ENCODE assay signal across 31 mouse cellular contexts in genomic region chr4:101710361-101710760, GRCm38 (mm10). TPM values are rescaled to one million over a fixed set of nuclear protein-coding genes. Genes with fewer than 3 reads are reported as not detected.
"Had no signal": no experiment of that assay in that cellular context is flagged by ENCODE, and none has a peak within 500 bp of the region (broad histone marks: within the 10 kb centered on the region; RNA-seq: fewer than 3 reads in every experiment).

No protein-coding gene starts in this region.

- DNase-seq: layer of hippocampus, postnatal 36 days; left cerebral cortex, postnatal 4 days; liver, embryonic 13.5 days; lung, adult 18-20 months; lung, adult 2 months; lung, embryonic 14.5 days; lung, postnatal 10 days; lung, postnatal 14 days; lung, postnatal 4 days; midbrain, embryonic 14.5 days had no signal

- H3K36me3 ChIP-seq: limb, embryonic 10.5 days; limb, embryonic 12.5 days; limb, embryonic 13.5 days; limb, embryonic 15.5 days; liver, embryonic 13.5 days; lung, embryonic 15.5 days; midbrain, embryonic 10.5 days; midbrain, embryonic 12.5 days; midbrain, embryonic 13.5 days; midbrain, embryonic 15.5 days; neural tube, embryonic 12.5 days; neural tube, embryonic 13.5 days had no signal

- H3K27me3 ChIP-seq: limb, embryonic 15.5 days; liver, embryonic 13.5 days; lung, embryonic 15.5 days; megakaryocyte, embryonic 14.5 days; midbrain, embryonic 12.5 days; midbrain, embryonic 13.5 days; midbrain, embryonic 15.5 days; neural tube, embryonic 12.5 days; neural tube, embryonic 13.5 days had no signal

- H3K4me3 ChIP-seq: left cerebral cortex, adult 2 months; limb, embryonic 10.5 days; limb, embryonic 12.5 days; limb, embryonic 13.5 days; limb, embryonic 15.5 days; liver, embryonic 13.5 days; lung, embryonic 15.5 days; megakaryocyte, embryonic 14.5 days; midbrain, embryonic 10.5 days; midbrain, embryonic 12.5 days; midbrain, embryonic 13.5 days; midbrain, embryonic 15.5 days; myocyte; neural tube, embryonic 12.5 days; neural tube, embryonic 13.5 days had no signal

- ATAC-seq: lung, postnatal 0 days; midbrain, embryonic 13.5 days; midbrain, embryonic 15.5 days; midbrain, embryonic 16.5 days had no signal

- H3K9ac ChIP-seq: limb, embryonic 12.5 days; limb, embryonic 13.5 days; limb, embryonic 15.5 days; liver, embryonic 13.5 days; liver, embryonic 14.5 days; lung, embryonic 14.5 days; lung, embryonic 15.5 days; midbrain, embryonic 12.5 days; midbrain, embryonic 13.5 days; midbrain, embryonic 15.5 days; neural tube, embryonic 12.5 days; neural tube, embryonic 13.5 days had no signal

- H3K4me2 ChIP-seq: limb, embryonic 12.5 days; limb, embryonic 13.5 days; limb, embryonic 15.5 days; liver, embryonic 13.5 days; lung, embryonic 14.5 days; lung, embryonic 15.5 days; midbrain, embryonic 11.5 days; midbrain, embryonic 12.5 days; midbrain, embryonic 13.5 days; midbrain, embryonic 15.5 days; neural tube, embryonic 12.5 days; neural tube, embryonic 13.5 days had no signal

- H3K4me1 ChIP-seq: liver, embryonic 13.5 days; megakaryocyte, embryonic 14.5 days; midbrain, embryonic 12.5 days; midbrain, embryonic 13.5 days; midbrain, embryonic 15.5 days; neural tube, embryonic 12.5 days; neural tube, embryonic 13.5 days had no signal

- H3K27ac ChIP-seq: left cerebral cortex, adult 2 months; limb, embryonic 10.5 days; limb, embryonic 15.5 days; liver, embryonic 13.5 days; liver, embryonic 14.5 days; lung, embryonic 15.5 days; macrophage; midbrain, embryonic 10.5 days; midbrain, embryonic 12.5 days; midbrain, embryonic 13.5 days; midbrain, embryonic 15.5 days; neural tube, embryonic 12.5 days; neural tube, embryonic 13.5 days had no signal

- H3K9me3 ChIP-seq: limb, embryonic 10.5 days; limb, embryonic 12.5 days; limb, embryonic 13.5 days; limb, embryonic 15.5 days; liver, embryonic 13.5 days; lung, embryonic 15.5 days; megakaryocyte, embryonic 14.5 days; midbrain, embryonic 10.5 days; midbrain, embryonic 12.5 days; midbrain, embryonic 13.5 days; midbrain, embryonic 15.5 days; neural tube, embryonic 12.5 days; neural tube, embryonic 13.5 days had no signal

RNA-seq across cellular contexts. Expression of gene Lepr, which starts 6.8 kb away (rescaled TPM):
- total RNA-seq: megakaryocyte-erythroid progenitor cell, adult 5-6 weeks; monocyte, adult 5-6 weeks had no signal
- polyA plus RNA-seq: macrophage had no signal
